Mouse (Mus musculus) left cerebral cortex, postnatal 14 days (tissue): ENCODE results near the gene Cdk8. TPM values are rescaled to one million over a fixed set of nuclear protein-coding genes. Genes with fewer than 3 reads are reported as not detected.

Source experiments
- DNase-seq, 2 experiments: peaks; one replicate each; pipeline ENCODE4 v3.0.0; 2021 to 2022; ENCODE audit warnings: low spot score in 2 of 2, mixed read lengths in 1 of 2
- intact Hi-C: fragments of 180-260 bp; cut with DNase I; formaldehyde crosslinking; loops from one replicate; pipeline ENCODE4 v1.15.1; 2025
- total RNA-seq, 2 experiments: library from RNA; stranded (reverse); gene quantifications; 2 replicates each; pipeline ENCODE4 v1.2.3; 2021

Gene Cdk8
- total RNA-seq, 2 experiments from 2014 or later: 42.2 to 45.8 TPM

- intact Hi-C loops: no loop called here
- no peak for DNase-seq
Observed at GRCm38 (mm10) chr5:146270593-146270992, 39.6 kb downstream of the Cdk8 start.

DNA sequence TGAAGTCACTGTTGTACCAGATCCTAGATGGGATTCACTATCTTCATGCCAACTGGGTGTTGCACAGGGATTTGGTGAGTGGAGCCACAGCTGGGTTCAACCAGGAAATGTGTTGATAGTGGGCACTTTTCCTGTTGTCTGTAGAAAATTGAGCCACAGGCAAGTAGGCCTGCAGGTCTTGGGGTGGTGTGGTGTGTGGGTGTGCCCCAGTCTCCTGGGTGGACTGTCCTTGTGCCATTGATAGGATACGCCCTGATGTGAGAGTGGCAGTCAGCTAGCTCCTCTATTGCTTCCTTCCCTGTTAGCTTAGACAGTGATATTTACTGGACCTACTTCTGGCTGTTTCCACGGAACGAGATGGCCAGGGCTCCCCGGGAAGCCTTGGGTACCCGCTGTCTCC, 40.6 kb downstream of the Cdk8 start:
- DNase-seq: no peak
- intact Hi-C loops: no loop called here

DNA sequence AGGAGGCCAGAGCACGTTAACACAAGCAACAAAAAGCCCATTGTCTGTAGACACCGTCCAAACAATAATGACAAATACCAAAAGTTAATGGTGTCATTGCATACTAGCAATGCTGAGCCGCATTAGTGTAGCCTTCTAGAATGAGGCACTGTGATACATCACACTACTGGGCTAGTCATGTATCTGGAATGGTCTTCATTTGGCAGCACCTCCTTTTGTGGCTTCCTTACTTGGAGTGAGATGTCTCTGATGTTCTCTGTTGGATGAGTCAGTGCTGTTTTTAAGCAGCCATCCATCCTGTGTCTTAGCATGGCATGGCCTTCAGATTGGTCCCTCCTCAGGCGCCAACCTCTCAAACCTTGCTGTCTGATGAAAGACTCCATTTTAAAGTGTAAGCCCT, 42.1 kb downstream of the Cdk8 start:
- intact Hi-C loops: no loop called here
- no peak for DNase-seq

DNA sequence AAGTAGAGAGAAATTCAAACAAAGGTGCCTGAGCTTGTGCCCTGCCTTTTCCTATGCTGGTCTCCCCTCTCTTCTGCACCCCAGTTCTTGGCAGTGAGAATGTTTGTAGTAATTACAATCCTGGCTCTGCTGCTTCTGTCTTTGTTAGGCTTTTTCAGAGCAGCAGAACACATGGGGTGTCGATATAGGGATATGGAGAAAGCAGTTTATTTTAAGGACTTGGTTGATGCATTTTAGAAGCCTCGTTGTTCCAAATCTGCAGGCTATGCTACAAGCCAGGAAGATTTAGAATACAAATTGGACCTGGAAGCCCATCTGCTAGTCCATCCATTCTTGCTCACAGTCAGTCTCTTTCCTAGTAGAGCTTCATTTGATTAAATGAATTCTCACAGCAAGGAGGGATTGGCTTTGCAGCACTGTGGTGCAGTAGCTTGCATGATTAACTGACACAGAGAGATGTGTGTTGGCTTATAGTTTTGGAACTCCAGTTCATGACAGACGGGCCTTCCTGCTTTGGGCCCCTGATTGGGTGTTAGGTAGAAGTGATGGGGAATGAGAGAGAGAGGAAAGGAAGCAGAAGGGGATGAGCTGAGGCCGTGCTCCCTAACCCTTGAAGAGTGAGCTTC, 43.5 kb downstream of the Cdk8 start:
- intact Hi-C loops: no loop called here
- peak in 1 of 2 experiments; percentile 17 for DNase-seq

DNA sequence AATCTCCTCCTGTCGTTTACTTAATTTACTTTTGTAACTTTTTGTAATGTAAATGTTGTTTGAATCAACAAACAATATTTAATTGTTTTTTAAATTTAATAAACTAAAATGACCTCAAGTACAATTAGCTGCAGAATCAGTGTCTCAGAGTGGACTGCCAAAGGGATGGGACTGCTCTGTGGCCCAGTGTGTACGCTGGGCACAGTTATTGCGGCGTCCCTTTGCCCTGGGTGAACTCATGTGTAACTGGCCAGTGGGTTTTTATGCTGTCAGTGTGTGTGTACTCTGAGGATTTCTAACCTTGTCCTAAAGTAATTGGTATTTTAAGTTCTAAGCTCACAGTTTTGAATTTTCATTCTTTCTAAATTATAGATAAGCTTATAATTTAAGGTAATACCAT, 46.5 kb downstream of the Cdk8 start:
- DNase-seq: no peak
- intact Hi-C loops: no loop called here

- intact Hi-C loops: no loop called here
- DNase-seq: no peak
Observed at GRCm38 (mm10) chr5:146280012-146280411, 49.0 kb downstream of the Cdk8 start.

GRCm38 (mm10) chr5:146281241-146281818, 50.3 kb downstream of the Cdk8 start:
- DNase-seq: no peak
- intact Hi-C loops: no loop called here

GRCm38 (mm10) chr5:146281884-146282579, 51.0 kb downstream of the Cdk8 start:
- DNase-seq: no peak
- intact Hi-C loops: no loop called here

- intact Hi-C loops: no loop called here
Observed at GRCm38 (mm10) chr5:146283899-146284298, 52.9 kb downstream of the Cdk8 start.

GRCm38 (mm10) chr5:146287416-146287815, 56.4 kb downstream of the Cdk8 start:
- intact Hi-C loops: no loop called here
- no peak for DNase-seq

More at GRCm38 (mm10) chr5:146283899-146284298, 52.9 kb downstream of the Cdk8 start:
- DNase-seq: no peak

GRCm38 (mm10) chr5:146288048-146288501, 57.0 kb downstream of the Cdk8 start:
- peak; percentile 19 to 22 for DNase-seq
- intact Hi-C loops: no loop called here

DNA sequence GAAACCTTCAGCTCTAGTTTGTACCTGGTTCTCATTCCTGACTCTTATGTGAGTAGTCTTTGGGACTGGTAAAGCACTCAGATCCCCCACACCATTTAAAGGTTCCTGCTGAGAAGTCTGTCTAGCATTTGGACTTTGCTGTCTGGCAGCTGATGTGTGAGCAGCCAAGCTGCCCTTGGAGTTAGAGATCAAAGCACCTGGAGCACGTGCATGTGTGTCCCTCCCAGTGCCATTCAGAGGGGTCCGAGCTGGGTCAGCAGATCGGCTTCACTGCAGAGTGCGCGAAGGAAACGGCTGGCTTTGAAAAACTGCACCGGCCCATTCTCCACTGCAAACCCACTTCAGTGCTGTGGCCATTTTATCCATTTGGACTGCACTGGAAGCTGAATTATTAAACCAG, 58.9 kb downstream of the Cdk8 start:
- DNase-seq: no peak
- intact Hi-C loops: no loop called here

GRCm38 (mm10) chr5:146290446-146290845, 59.4 kb downstream of the Cdk8 start:
- no peak for DNase-seq
- intact Hi-C loops: no loop called here

- intact Hi-C loops: no loop called here
Observed at GRCm38 (mm10) chr5:146291560-146291959, 60.5 kb downstream of the Cdk8 start.

GRCm38 (mm10) chr5:146292896-146293680, 62.1 kb downstream of the Cdk8 start:
- intact Hi-C loops: no loop called here
- DNase-seq: no peak

More at GRCm38 (mm10) chr5:146291560-146291959, 60.5 kb downstream of the Cdk8 start:
- DNase-seq: no peak

DNA sequence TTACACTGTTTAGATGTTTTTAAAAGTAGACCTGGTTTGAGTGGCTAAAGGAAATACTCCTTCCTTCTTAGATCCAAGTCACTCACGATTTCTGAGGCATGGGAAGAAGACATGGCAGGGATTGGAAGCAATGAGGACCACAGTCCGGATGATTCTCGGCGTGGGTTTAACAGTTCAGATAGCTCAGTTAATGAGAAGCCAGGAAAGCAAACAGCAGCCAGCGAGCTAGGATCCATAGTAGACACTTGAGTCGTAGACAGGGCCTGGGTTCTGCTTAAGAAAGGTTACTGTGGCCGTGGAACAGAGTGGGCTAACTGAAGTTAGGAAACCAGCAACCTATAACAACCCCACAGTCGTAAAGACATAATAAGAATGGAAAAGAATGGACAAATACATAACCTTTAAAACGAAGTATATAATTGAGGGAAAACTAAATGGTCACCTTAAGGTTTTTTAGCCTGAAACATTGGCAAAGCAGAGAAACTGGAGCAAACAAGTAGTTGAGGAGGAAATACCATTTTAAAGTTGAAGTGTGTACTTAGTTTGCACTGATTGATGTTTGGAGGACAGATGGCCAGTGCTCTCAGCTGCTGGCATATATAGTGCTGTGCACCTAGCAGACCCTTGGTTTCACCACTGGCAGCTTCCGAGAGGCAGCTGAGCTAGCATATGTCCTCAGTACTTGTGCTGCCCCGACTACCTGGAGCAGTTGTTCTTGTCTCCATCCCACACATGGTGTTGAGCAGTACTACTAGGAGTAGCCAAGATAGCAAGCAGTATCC, 63.1 kb downstream of the Cdk8 start:
- intact Hi-C loops: no loop called here
- no peak for DNase-seq

DNA sequence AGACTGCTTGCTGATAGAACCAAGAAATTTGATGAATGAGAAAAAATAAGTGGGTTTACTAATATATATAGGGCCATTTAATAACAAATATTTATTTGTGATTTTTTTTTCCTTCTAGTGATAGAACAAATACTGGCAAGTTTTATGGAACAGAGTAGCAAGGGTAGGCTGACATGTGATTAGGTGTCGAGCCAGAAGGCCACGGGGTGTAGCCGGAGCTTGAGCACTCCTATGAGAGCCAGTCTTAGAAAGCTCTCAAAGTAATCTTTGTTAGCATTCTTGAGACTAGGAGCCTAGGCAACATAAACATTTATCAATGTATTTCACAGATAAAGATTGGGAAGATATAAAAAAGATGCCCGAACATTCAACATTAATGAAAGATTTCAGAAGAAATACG, 63.8 kb downstream of the Cdk8 start:
- DNase-seq: no peak
- intact Hi-C loops: no loop called here

DNA sequence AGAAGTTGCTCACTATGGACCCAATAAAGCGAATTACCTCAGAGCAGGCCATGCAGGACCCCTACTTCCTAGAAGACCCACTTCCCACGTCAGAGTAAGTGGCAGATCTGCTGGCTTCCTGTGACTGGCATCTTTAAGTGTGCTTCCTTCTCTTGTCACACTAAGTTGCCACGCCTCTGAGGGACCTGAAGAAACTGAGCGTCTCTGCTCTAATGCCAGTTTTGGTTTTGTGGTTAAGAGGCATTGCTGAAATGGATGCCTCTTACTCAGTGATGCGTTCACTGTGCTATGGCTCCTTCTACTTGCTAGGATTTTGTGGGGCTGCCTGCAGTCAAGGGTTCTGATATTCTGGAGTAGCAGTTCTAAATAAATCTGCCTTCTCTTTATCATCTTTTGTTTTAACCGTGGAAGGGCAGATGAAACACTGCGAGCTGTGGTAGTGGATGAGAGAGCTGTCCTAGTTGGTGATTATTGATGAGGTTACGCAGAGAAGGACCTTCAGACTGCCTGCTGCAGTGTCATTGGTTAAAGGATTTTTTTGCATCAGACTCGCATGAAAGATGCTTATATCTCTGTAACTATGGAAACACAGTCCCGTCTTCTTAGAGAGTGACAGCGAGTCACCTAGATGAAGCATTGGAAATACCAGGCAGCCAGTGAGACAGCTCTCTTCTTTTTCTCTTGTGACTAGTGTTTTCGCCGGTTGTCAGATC, 67.9 kb downstream of the Cdk8 start:
- no peak for DNase-seq
- intact Hi-C loops: no loop called here

DNA sequence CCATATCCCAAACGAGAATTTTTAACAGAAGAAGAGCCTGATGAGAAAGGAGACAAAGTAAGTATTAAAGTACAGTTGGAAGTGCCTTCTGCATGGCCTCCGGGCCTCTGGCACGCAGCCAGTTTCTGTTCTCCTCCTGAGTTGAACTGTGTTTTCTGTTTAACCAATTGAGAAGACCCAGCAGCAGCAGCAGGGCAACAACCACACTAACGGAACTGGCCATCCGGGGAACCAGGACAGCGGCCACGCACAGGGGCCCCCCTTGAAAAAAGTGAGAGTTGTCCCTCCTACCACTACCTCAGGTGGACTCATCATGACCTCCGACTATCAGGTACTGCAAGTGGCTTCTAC, 68.5 kb downstream of the Cdk8 start:
- DNase-seq: peak; percentile 37 to 68
- intact Hi-C loops: no loop called here
